Mouse (Mus musculus) left cerebral cortex, adult 2 months (tissue): ENCODE data around the gene Plpp2. TPM values are rescaled to one million over a fixed set of nuclear protein-coding genes. Genes with fewer than 3 reads are reported as not detected.
A peak's percentile ranks its signal among the peaks of the same experiment; 100 is the strongest.

ENCODE experiments used
- DNase-seq, 2 experiments: peaks; one replicate each; pipeline ENCODE4 v3.0.0; 2021 to 2022; ENCODE audit warnings: low spot score in 2 of 2, mixed read lengths in 1 of 2; ENCODE audit errors: extremely low spot score in 1 of 2
- H3K27ac ChIP-seq: fragments of 200-600 bp; 2 replicates; pipeline ENCODE4 v1.8.1; 2022
- H3K4me3 ChIP-seq: fragments of 200-600 bp; 2 replicates; pipeline ENCODE4 v1.8.1; 2022
- CTCF ChIP-seq: fragments of 200-600 bp; IDR thresholded peaks from 2 replicates; pipeline ENCODE4 v1.8.1; 2022; ENCODE audit warnings: antibody characterized with exemption, mild to moderate bottlenecking, moderate library complexity
- intact Hi-C: fragments of 180-260 bp; cut with DNase I; formaldehyde crosslinking; loops from one replicate; pipeline ENCODE4 v1.15.1; 2025
- microRNA-seq, 2 experiments: library from miRNA; unstranded; fragments of <30 nt; microRNA quantifications; one replicate each; pipeline ENCODE4 v1.2.0; 2021
- total RNA-seq, 2 experiments: library from RNA; stranded (reverse); gene quantifications; 2 replicates each; pipeline ENCODE4 v1.2.3; 2021

Gene Plpp2
- total RNA-seq, 2 experiments from 2014 or later: 2.2 to 3.4 TPM

DNA sequence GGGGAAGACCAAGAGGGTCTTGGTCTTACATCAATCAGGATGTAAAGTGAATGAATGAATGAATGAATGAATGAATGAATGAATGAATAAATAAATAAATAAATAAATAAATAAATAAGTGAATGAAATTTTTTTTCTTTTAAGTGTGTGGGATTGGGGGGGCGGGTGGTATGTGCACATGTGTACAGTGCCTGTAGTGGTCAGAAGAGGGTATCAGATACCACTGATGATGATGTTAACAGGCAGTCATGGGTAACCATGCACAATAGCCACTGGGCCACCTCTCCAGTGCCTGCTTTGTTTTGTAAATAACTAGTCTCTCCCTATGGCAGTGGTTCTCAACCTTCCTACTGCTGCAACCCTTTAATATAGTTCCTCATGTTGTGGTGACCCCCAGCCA is 9.2 kb downstream of the Plpp2 start:
- intact Hi-C loops: no loop called here
- H3K4me3 ChIP-seq: no peak overlapping the region
- no peak overlapping the region for H3K27ac ChIP-seq
- no peak for TF ChIP-seq CTCF
- no peak for DNase-seq

DNA sequence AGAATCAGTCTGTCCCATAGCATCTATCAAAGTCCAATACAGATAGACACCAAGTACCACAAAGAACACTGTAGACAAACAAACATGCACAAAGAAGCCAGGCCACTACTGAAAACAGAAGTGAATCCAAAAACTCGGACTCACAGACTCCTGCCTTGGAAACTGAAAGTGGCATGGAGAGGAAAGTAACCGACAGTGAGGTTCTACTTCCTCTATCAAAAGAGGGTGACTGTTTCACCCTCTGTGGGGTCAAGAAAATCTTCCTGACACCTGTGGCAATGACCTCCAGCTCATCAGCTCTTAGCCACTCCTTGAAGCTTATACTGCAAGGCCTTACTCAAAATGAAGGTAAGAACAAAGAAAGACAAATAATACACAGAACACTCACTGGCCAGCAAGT is 26.9 kb downstream of the Plpp2 start:
- Histone ChIP-seq H3K4me3 (no peak overlapping the region), H3K27ac (no peak overlapping the region)
- no peak for DNase-seq
- intact Hi-C loops: no loop called here
- TF ChIP-seq CTCF: no peak

DNA sequence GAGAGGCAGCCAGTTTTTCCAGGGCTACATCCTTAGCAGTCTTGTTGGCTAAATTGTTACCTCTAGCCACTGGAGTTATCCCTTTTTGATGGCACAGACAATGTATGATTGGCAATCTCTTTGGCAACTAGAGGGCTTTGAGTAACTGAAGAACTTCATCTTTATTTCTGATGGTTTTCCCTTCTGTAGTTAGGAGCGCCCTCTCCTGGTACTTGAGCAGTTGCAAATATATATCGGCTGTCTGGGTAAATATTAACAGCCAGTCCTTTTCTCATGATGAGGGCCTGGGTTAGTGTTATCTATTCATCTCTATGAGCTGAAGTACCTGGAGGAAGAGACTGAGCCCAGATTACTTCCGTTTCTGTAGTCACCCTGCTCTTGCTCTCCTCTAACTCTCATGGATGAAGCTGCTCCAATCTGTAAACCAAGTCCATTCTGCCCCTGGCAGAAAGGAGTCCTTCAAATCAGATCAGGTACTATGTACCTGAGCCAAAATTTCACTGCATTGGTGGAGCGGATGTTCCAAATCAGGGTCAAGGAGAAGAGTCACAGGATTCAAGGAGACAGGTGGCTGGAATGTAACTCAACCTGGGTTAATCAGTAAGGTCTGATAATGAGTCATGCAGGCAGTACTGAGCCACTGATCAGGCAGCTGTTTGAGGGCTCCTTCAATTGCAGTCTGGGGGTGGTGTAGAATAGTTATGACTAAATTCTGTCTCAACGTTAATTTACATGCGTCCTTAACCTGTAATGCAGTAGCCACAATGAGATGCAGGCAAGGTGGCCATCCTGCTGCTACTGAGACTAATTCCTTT is 30.6 kb downstream of the Plpp2 start:
- Histone ChIP-seq H3K4me3 (no peak overlapping the region), H3K27ac (no peak overlapping the region)
- intact Hi-C loops: no loop called here
- no peak for DNase-seq
- TF ChIP-seq CTCF: peak; percentile 48

DNA sequence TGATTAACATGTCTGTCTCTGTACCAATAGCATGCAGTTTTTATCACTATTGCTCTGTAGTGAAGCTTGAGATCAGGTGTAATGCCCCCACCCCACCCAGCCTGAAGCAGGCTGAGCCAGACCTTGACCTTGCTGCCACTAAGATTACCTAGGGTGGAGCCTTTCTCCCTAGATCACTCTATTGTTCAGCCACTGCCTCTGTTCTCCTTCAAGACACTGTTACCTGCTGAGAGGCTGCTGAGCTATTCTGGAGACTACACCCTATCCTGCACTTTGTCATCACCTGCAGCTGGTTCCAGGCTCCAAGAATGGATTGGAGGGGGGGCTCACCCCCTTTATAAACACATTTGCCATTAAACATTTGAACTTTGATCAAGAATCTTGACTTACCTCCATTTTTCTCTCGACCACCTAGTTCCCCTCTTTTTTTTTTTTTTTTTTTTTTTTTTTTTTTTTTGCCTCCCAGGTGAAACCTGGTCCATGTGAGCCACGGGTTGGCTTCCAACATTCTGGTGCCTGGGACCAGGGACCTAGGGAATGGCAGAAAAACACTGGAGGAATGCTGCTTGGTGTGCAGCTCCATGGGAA is 36.8 kb downstream of the Plpp2 start:
- DNase-seq: no peak
- Histone ChIP-seq H3K27ac (no peak overlapping the region), H3K4me3 (no peak overlapping the region)
- intact Hi-C loops: no loop called here
- TF ChIP-seq CTCF: no peak

- intact Hi-C loops: no loop called here
- Histone ChIP-seq H3K27ac (no peak overlapping the region), H3K4me3 (no peak overlapping the region)
- no peak for DNase-seq
- TF ChIP-seq CTCF: no peak
Measured at GRCm38 (mm10) chr10:79495886-79496285, 37.7 kb downstream of the Plpp2 start.

Small RNAs within 50 kb of the gene (microRNA-seq; reads per million reads assigned to microRNA genes)
- 0.48 to 0.49 reads per million in 2 experiments for gene Mir6909

Other genes with a start within 250 kb of the Plpp2 start
- gene Vmn2r82, start 177.3 kb downstream of the Plpp2 start, total RNA-seq: not detected
- gene Vmn2r83, start 65.1 kb downstream of the Plpp2 start, total RNA-seq: not detected
- gene Mier2, start 21.4 kb upstream of the Plpp2 start, total RNA-seq: 10 to 100 TPM; 51.2 to 54.9 TPM
- 1 to 10 TPM in 1 of 2 experiments, under 1 TPM in 1; 0.87 to 1.4 TPM for gene Theg, start 53.5 kb upstream of the Plpp2 start, total RNA-seq
- 10 to 100 TPM; 16.8 to 17.1 TPM for gene C2cd4c, start 80.2 kb upstream of the Plpp2 start, total RNA-seq
- gene Shc2, start 104.1 kb upstream of the Plpp2 start, total RNA-seq: 10 to 100 TPM; 47.8 to 48.1 TPM
- gene Odf3l2, start 111.9 kb upstream of the Plpp2 start, total RNA-seq: under 1 TPM in 1 of 2 experiments, not detected in 1; 0.27 TPM
- not detected for gene Madcam1, start 130.8 kb upstream of the Plpp2 start, total RNA-seq
- gene Tpgs1, start 135.6 kb upstream of the Plpp2 start, total RNA-seq: 10 to 100 TPM; 79.3 to 80.6 TPM
- gene Cdc34, start 148.4 kb upstream of the Plpp2 start, total RNA-seq: 10 to 100 TPM; 80.7 to 84.8 TPM
- gene Gzmm, start 155.2 kb upstream of the Plpp2 start, total RNA-seq: 1 to 10 TPM; 2.1 to 4.0 TPM
- gene Bsg, start 170.7 kb upstream of the Plpp2 start, total RNA-seq: 100 to 1,000 TPM; 539 to 573 TPM
- gene Hcn2, start 182.8 kb upstream of the Plpp2 start, total RNA-seq: 100 to 1,000 TPM; 129 to 142 TPM
- gene Polrmt, start 212.8 kb upstream of the Plpp2 start, total RNA-seq: 10 to 100 TPM; 45.1 to 51.6 TPM
- 1 to 10 TPM; 4.5 to 4.8 TPM for gene Fgf22, start 221.3 kb upstream of the Plpp2 start, total RNA-seq
- 10 to 100 TPM; 93.3 to 97.5 TPM for gene Rnf126, start 233.2 kb upstream of the Plpp2 start, total RNA-seq
- 1 to 10 TPM; 2.5 to 2.6 TPM for gene Fstl3, start 243.5 kb upstream of the Plpp2 start, total RNA-seq